Mouse (Mus musculus) heart, embryonic 13.5 days (tissue): Measurements from ENCODE around the gene Trpm8. TPM values are rescaled to one million over a fixed set of nuclear protein-coding genes. Genes with fewer than 3 reads are reported as not detected.

Experiments used
- ATAC-seq: fragments of 200-750 bp; cut with Nextera tagmentation; 2 replicates; pipeline ENCODE4 v1.8.0; 2017; ENCODE audit warnings: moderate TSS enrichment; ENCODE audit not compliant: insufficient number of reproducible peaks, low FRiP score, low TSS enrichment; ENCODE audit errors: extremely low read depth
- H3K27ac ChIP-seq: fragments of 300-500 bp; sonication (generic); replicated peaks from 2 replicates; pipeline ENCODE4 v1.5.1; 2015; ENCODE audit warnings: moderate library complexity, mild to moderate bottlenecking, inconsistent platforms
- H3K27me3 ChIP-seq: fragments of 300-500 bp; sonication (generic); replicated peaks from 2 replicates; pipeline ENCODE4 v1.6.1; 2015; ENCODE audit warnings: mild to moderate bottlenecking, inconsistent platforms
- H3K36me3 ChIP-seq: fragments of 300-500 bp; sonication (generic); 2 replicates; pipeline ENCODE4 v1.6.1; 2015; ENCODE audit warnings: mild to moderate bottlenecking, inconsistent platforms
- H3K4me1 ChIP-seq: fragments of 300-500 bp; sonication (generic); 2 replicates; pipeline ENCODE4 v1.6.1; 2015; ENCODE audit warnings: inconsistent platforms
- H3K4me2 ChIP-seq: fragments of 300-500 bp; sonication (generic); 2 replicates; pipeline ENCODE4 v1.6.1; 2015; ENCODE audit warnings: inconsistent platforms, mild to moderate bottlenecking, moderate library complexity
- H3K4me3 ChIP-seq: fragments of 300-500 bp; sonication (generic); 2 replicates; pipeline ENCODE4 v1.5.1; 2015; ENCODE audit warnings: moderate library complexity, mild to moderate bottlenecking, inconsistent platforms
- H3K9ac ChIP-seq: fragments of 300-500 bp; sonication (generic); 2 replicates; pipeline ENCODE4 v1.6.1; 2015; ENCODE audit warnings: inconsistent platforms, mild to moderate bottlenecking, moderate library complexity
- H3K9me3 ChIP-seq: fragments of 300-500 bp; sonication (generic); 2 replicates; pipeline ENCODE4 v1.6.1; 2016; ENCODE audit warnings: inconsistent platforms
- WGBS: fragments of 180-500 bp; shearing (Covaris S2); methylation state at CpG from one replicate; pipeline ENCODE4 v1.1.7; 2015; ENCODE audit warnings: mixed read lengths; 5-methylcytosine and 5-hydroxymethylcytosine counted together
- polyA plus RNA-seq: library from polyadenylated mRNA; unstranded; fragments of >200 nt; fragmentation: Nextera tagmentation; extraction: Ambion mirVana; gene quantifications from 2 replicates; pipeline ENCODE4 v1.2.1, GENCODE M21; 2015

Trpm8 gene
- polyA plus RNA-seq, 1 experiment from 2014 or later, result 0.03 TPM

GRCm38 (mm10) chr1:88269539-88270309, 7.7 kb upstream of the Trpm8 start:
- Histone ChIP-seq H3K4me2 (no peak overlapping the region), H3K36me3 (peaks cover 91% of the 10 kb centered on the region), H3K4me3 (no peak overlapping the region), H3K27me3 (no peaks in the 10 kb centered on the region), H3K9me3 (no peaks in the 10 kb centered on the region), H3K27ac (no peak overlapping the region), H3K9ac (no peak overlapping the region), H3K4me1 (peaks cover 15% of the 10 kb centered on the region)
- ATAC-seq, result no peak
- 86% methylated on average over 12 of the region's 12 CpGs for WGBS

GRCm38 (mm10) chr1:88272851-88273250, 4.6 kb upstream of the Trpm8 start:
- H3K4me1 ChIP-seq, result peaks cover 30% of the 10 kb centered on the region
- no peaks in the 10 kb centered on the region for H3K9me3 ChIP-seq
- peaks cover 72% of the 10 kb centered on the region for H3K36me3 ChIP-seq
- H3K9ac ChIP-seq, result no peak overlapping the region
- ATAC-seq, result no peak
- H3K4me3 ChIP-seq, result no peak overlapping the region
- no peaks in the 10 kb centered on the region for H3K27me3 ChIP-seq
- WGBS, result 59% methylated on average over 4 of the region's 4 CpGs
- no peak overlapping the region for H3K4me2 ChIP-seq
- H3K27ac ChIP-seq, result no peak overlapping the region

DNA sequence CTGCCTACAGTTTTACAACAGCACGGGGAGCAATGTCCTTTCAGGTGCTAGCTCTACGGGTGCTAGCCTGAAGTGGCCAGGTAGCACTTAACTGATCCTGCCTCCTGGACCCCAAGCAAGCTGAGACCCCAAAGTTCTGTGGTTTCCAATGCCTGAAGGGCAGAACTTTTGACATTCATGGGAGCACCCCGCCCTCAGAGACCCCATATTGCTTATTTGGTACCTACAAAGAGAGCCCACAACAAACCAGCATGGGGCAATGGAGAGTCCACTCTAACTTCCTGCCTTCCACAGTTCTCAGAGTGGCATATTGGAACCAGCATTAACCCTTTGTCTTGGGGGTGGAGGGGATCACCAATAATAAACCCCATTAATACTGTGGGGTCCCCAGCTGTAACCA, 4.1 kb upstream of the Trpm8 start:
- Histone ChIP-seq H3K27me3 (no peaks in the 10 kb centered on the region), H3K9me3 (no peaks in the 10 kb centered on the region), H3K4me1 (peaks cover 34% of the 10 kb centered on the region), H3K4me3 (no peak overlapping the region), H3K36me3 (peaks cover 68% of the 10 kb centered on the region), H3K9ac (no peak overlapping the region), H3K27ac (no peak overlapping the region), H3K4me2 (no peak overlapping the region)
- ATAC-seq, result no peak
- WGBS, result 90% methylated on average over 3 of the region's 3 CpGs

DNA sequence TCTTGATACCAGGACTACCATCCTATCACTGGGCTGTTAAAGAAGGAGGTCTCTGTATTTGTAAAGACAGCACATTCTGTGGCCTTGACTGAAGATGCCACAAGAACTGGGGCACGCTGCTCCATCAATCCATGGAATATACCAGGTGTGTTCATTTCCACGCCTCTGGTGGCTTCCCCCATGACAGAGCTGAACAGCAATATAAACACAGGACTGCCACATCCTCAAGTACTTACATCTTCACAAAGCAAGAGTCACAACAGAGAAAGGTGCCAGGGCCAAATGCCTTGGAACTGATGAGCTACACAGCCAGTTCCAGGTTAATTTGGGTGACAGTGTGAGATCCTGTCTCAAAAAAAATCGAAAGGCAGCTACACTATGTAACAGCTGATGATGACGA, 3.6 kb upstream of the Trpm8 start:
- H3K4me1 ChIP-seq, result peaks cover 34% of the 10 kb centered on the region
- no peak overlapping the region for H3K27ac ChIP-seq
- peaks cover 62% of the 10 kb centered on the region for H3K36me3 ChIP-seq
- no peaks in the 10 kb centered on the region for H3K27me3 ChIP-seq
- WGBS, result 77% methylated on average over 4 of the region's 4 CpGs
- H3K9ac ChIP-seq, result no peak overlapping the region
- H3K4me3 ChIP-seq, result no peak overlapping the region
- no peak overlapping the region for H3K4me2 ChIP-seq
- H3K9me3 ChIP-seq, result no peaks in the 10 kb centered on the region
- no peak for ATAC-seq

- H3K9ac ChIP-seq, result peak overlapping the region; percentile 82
- H3K27me3 ChIP-seq, result no peaks in the 10 kb centered on the region
- H3K4me1 ChIP-seq, result peaks cover 34% of the 10 kb centered on the region
- no peak overlapping the region for H3K4me3 ChIP-seq
- H3K27ac ChIP-seq, result no peak overlapping the region
- no peaks in the 10 kb centered on the region for H3K9me3 ChIP-seq
- WGBS, result 69% methylated on average over 11 of the region's 11 CpGs
- no peak for ATAC-seq
- peaks cover 56% of the 10 kb centered on the region for H3K36me3 ChIP-seq
- H3K4me2 ChIP-seq, result no peak overlapping the region
Measured at GRCm38 (mm10) chr1:88274371-88275077, 2.9 kb upstream of the Trpm8 start.

DNA sequence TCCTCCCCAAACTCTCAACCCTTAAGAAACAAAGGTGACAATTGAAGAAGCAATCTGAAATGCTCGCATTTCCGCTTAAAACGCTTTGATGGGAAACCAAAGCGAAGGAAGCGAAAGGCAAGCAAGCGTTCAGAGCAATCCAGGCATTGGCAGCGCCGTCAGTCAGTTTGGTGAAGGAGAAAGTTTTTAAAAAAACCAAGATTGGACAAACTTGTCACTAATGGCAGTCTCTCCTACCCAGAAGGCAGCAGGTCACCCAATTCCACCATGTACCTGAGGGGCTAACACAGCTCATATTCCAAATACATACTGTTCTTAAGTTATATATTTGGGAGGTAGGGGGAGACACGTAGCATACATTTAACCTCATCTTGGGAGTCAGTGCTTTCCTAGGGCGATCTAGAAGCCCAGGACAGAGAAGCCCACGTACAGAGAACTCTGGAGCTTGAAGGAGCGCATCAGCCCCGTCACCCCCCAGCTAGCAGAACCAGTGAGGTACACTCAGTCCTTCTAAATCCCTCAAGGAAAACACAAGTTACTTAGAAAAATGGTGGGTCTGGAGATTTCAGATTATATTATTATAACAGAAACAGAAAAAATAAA, 2.3 kb upstream of the Trpm8 start:
- Histone ChIP-seq H3K9me3 (no peaks in the 10 kb centered on the region), H3K4me2 (peak overlapping the region; percentile 65), H3K4me3 (peak overlapping the region; percentile 55; the same call in 1 of the 2 replicates), H3K36me3 (peaks cover 49% of the 10 kb centered on the region), H3K27ac (no peak overlapping the region), H3K9ac (peak overlapping the region; percentile 82), H3K4me1 (peaks cover 34% of the 10 kb centered on the region), H3K27me3 (no peaks in the 10 kb centered on the region)
- WGBS, result 67% methylated on average over 13 of the region's 13 CpGs
- ATAC-seq, result no peak

GRCm38 (mm10) chr1:88275698-88276523, 1.6 kb upstream of the Trpm8 start:
- peaks cover 34% of the 10 kb centered on the region for H3K4me1 ChIP-seq
- H3K27ac ChIP-seq, result no peak overlapping the region
- H3K4me2 ChIP-seq, result peak overlapping the region; percentile 65
- H3K27me3 ChIP-seq, result no peaks in the 10 kb centered on the region
- no peaks in the 10 kb centered on the region for H3K9me3 ChIP-seq
- peaks cover 49% of the 10 kb centered on the region for H3K36me3 ChIP-seq
- peak overlapping the region; percentile 55 for H3K4me3 ChIP-seq
- ATAC-seq, result no peak
- H3K9ac ChIP-seq, result peak overlapping the region; percentile 82
- WGBS, result 62% methylated on average over 13 of the region's 13 CpGs

DNA sequence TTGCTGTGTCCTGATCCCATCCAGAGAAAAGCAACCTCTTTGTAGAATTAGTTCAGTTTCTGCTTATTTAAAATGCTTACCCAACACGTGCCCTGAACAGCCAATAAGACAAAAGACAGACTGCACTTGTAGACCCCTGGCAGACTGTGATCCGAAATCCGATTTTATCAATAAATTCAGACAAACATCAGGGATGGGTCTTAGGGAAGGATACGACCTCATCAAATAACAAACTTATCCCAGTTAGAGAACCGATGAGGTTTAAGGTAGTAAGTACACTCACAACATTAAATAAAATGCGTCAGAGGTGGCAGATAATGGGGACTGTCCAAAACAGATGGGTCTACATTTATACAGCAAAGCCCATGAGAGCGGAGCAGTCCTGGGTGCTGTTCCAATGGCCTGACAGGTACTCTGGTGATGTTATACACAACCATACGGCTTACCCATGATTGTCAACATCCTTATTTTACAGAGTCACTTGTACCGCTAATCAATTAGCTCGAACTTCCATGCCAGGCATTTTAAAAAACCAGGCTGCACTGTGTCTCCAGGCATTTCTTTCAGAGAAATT, 850 bp upstream of the Trpm8 start:
- peak overlapping the region; percentile 84 for H3K27ac ChIP-seq
- peak overlapping the region; percentile 55 for H3K4me3 ChIP-seq
- 23% methylated on average over 10 of the region's 10 CpGs for WGBS
- no peaks in the 10 kb centered on the region for H3K9me3 ChIP-seq
- H3K4me1 ChIP-seq, result peaks cover 34% of the 10 kb centered on the region
- peak overlapping the region; percentile 82 for H3K9ac ChIP-seq
- no peaks in the 10 kb centered on the region for H3K27me3 ChIP-seq
- ATAC-seq, result no peak
- H3K36me3 ChIP-seq, result peaks cover 43% of the 10 kb centered on the region
- peak overlapping the region; percentile 65 for H3K4me2 ChIP-seq

DNA sequence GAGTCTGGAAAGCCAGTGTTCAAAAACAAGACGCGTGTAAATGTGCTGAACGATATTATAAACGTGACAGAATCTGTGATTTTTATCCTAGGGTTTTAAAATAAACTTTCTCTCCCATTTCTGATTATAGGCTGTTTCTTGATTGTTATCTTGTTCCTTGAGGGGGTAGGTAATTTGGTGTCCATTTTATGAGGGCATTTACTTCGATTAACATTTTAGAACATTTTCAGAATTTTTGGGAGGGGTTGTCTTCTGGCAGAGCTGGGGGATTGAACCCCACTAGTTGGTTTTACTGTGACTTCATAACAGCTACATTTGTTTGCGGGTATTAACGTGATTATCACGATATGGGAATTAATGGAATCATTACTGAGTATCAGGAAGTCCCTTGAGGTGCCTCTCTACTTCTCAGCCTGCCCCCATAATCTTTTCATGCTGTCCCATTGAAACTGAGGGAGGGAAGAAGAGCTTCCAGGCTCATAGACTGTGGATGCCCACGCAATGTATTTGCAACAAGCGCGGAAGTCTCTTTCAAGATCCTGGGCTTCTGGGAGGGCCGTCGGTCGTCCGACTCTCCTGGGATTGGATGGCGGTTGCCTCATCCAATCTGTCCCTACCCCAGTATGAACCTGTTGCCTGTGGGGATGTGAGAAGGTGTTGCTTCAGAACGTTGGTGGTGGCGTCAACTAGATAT, 504 bp downstream of the Trpm8 start:
- peak overlapping the region; percentile 84; the same call in 1 of the 2 replicates for H3K27ac ChIP-seq
- peaks cover 34% of the 10 kb centered on the region for H3K4me1 ChIP-seq
- H3K4me3 ChIP-seq, result peak overlapping the region; percentile 55

More for the DNA sequence above, 504 bp downstream of the Trpm8 start:
- no peak for ATAC-seq
- peak overlapping the region; percentile 65 for H3K4me2 ChIP-seq
- H3K9ac ChIP-seq, result peak overlapping the region; percentile 82
- no peaks in the 10 kb centered on the region for H3K27me3 ChIP-seq
- peaks cover 30% of the 10 kb centered on the region for H3K36me3 ChIP-seq
- 65% methylated on average over 18 of the region's 18 CpGs for WGBS
- 0 out of 2 replicates have a peak, but pooled peaks cover 6% of the 10 kb centered on the region for H3K9me3 ChIP-seq
